Mouse (Mus musculus) CH12.LX (cell line): Measurements from ENCODE around the gene Cd163. TPM values are rescaled to one million over a fixed set of nuclear protein-coding genes. Genes with fewer than 3 reads are reported as not detected.

Source experiments
- DNase-seq: peaks from one replicate; pipeline ENCODE4 v3.0.0-alpha.2; 2013; ENCODE audit errors: extremely low read depth
- H3K27ac ChIP-seq: 2 replicates; pipeline ENCODE4 v1.5.1; 2012; ENCODE audit warnings: low read depth, mild to moderate bottlenecking, control low read depth, moderate library complexity; ENCODE audit not compliant: insufficient read depth
- H3K27me3 ChIP-seq: replicated peaks from 2 replicates; pipeline ENCODE3; 2012; ENCODE audit warnings: inconsistent platforms
- H3K36me3 ChIP-seq, 2 experiments: replicated peaks in 1 of 2; 2 replicates each; pipeline versions ENCODE3 to v1.6.1; 2012; ENCODE audit warnings: inconsistent platforms in 1 of 2, low read length in 1 of 2, mild to moderate bottlenecking in 1 of 2, mixed read lengths in 1 of 2, moderate library complexity in 1 of 2; ENCODE audit not compliant: control insufficient read depth in 1 of 2, insufficient read depth in 1 of 2
- H3K4me1 ChIP-seq, 2 experiments: 2 replicates each; pipeline ENCODE4 v1.6.1; 2012; ENCODE audit warnings: inconsistent platforms in 1 of 2, moderate library complexity in 1 of 2; ENCODE audit not compliant: insufficient read depth in 2 of 2, control insufficient read depth in 1 of 2
- H3K4me2 ChIP-seq: 2 replicates; pipeline ENCODE4 v1.6.1; 2012; ENCODE audit warnings: low read depth, mild to moderate bottlenecking, control low read depth; ENCODE audit not compliant: poor library complexity, insufficient read depth, severe bottlenecking
- H3K4me3 ChIP-seq, 3 experiments: fragments of 150-350 bp in 1 of 3; sonication (generic) in 1 of 3; replicated peaks in 1 of 3; 2 replicates each; pipeline versions ENCODE3 to v1.5.1; 2011 to 2012; ENCODE audit warnings: low read depth in 2 of 3, low read length in 2 of 3, mild to moderate bottlenecking in 2 of 3, moderate library complexity in 2 of 3, control low read depth in 1 of 3, improper control_type of control experiment in 1 of 3, inconsistent platforms in 1 of 3, mixed read lengths in 1 of 3; ENCODE audit not compliant: poor library complexity in 1 of 3
- H3K79me2 ChIP-seq: replicated peaks from 2 replicates; pipeline ENCODE4 v1.6.1; 2012; ENCODE audit warnings: mild to moderate bottlenecking, moderate library complexity; ENCODE audit not compliant: control insufficient read depth, poor library complexity, insufficient read depth, severe bottlenecking; ENCODE audit errors: extremely low read depth
- H3K9ac ChIP-seq: 2 replicates; pipeline ENCODE4 v1.6.1; 2012; ENCODE audit warnings: low read depth, mild to moderate bottlenecking, control low read depth, moderate library complexity; ENCODE audit not compliant: insufficient read depth
- H3K9me3 ChIP-seq: replicated peaks from 2 replicates; pipeline ENCODE3; 2012; ENCODE audit warnings: low read length, inconsistent platforms, mixed read lengths
- CHD1 ChIP-seq: IDR thresholded peaks from 2 replicates; pipeline ENCODE4 v1.6.1; 2012; ENCODE audit warnings: low read depth, low read length, improper control_type of control experiment, inconsistent platforms
- CHD2 ChIP-seq: IDR thresholded peaks from 2 replicates; pipeline ENCODE4 v1.6.1; 2011; ENCODE audit warnings: low read length, improper control_type of control experiment
- E2F4 ChIP-seq: IDR thresholded peaks from 2 replicates; pipeline ENCODE4 v1.6.1; 2011; ENCODE audit warnings: low read depth, low read length, improper control_type of control experiment; ENCODE audit not compliant: insufficient replicate concordance
- HCFC1 ChIP-seq: IDR thresholded peaks from 2 replicates; pipeline ENCODE4 v1.6.1; 2012; ENCODE audit warnings: low read depth, mild to moderate bottlenecking, inconsistent platforms, low read length, improper control_type of control experiment
- JUN ChIP-seq: IDR thresholded peaks from 2 replicates; pipeline ENCODE4 v1.6.1; 2011; ENCODE audit warnings: low read depth, mild to moderate bottlenecking, low read length, improper control_type of control experiment, moderate library complexity; ENCODE audit not compliant: insufficient read depth
- JUND ChIP-seq: conservative IDR thresholded peaks from 2 replicates; pipeline ENCODE4 v1.6.1; 2011; ENCODE audit warnings: low read depth, low read length, improper control_type of control experiment
- KAT2A ChIP-seq: IDR thresholded peaks from 2 replicates; pipeline ENCODE4 v1.6.1; 2012; ENCODE audit warnings: low read length, improper control_type of control experiment, inconsistent platforms; ENCODE audit not compliant: insufficient replicate concordance
- MEF2A ChIP-seq: IDR thresholded peaks from 2 replicates; pipeline ENCODE4 v1.6.1; 2014; ENCODE audit warnings: low read depth, mild to moderate bottlenecking, inconsistent platforms, low read length, improper control_type of control experiment, borderline replicate concordance
- MXI1 ChIP-seq: IDR thresholded peaks from 2 replicates; pipeline ENCODE4 v1.6.1; 2011; ENCODE audit warnings: mild to moderate bottlenecking, low read depth, low read length, improper control_type of control experiment
- NRF1 ChIP-seq: IDR thresholded peaks from 2 replicates; pipeline ENCODE4 v1.6.1; 2014; ENCODE audit warnings: low read depth, mild to moderate bottlenecking, inconsistent platforms, low read length, improper control_type of control experiment, moderate library complexity
- POLR2AphosphoS2 ChIP-seq: IDR thresholded peaks from 2 replicates; pipeline ENCODE4 v1.6.1; 2011; ENCODE audit warnings: low read depth, low read length, improper control_type of control experiment
- TBP ChIP-seq: conservative IDR thresholded peaks from 2 replicates; pipeline ENCODE4 v1.6.1; 2011; ENCODE audit warnings: low read depth, low read length, improper control_type of control experiment
- TCF12 ChIP-seq: IDR thresholded peaks from 2 replicates; pipeline ENCODE4 v1.6.1; 2014; ENCODE audit warnings: low read depth, mild to moderate bottlenecking, inconsistent platforms, low read length, improper control_type of control experiment
- UBTF ChIP-seq: IDR thresholded peaks from 2 replicates; pipeline ENCODE4 v1.6.1; 2012; ENCODE audit warnings: low read depth, mild to moderate bottlenecking, inconsistent platforms, low read length, improper control_type of control experiment, moderate library complexity
- USF2 ChIP-seq: conservative IDR thresholded peaks from 2 replicates; pipeline ENCODE4 v1.6.1; 2011; ENCODE audit warnings: low read depth, low read length, improper control_type of control experiment
- ZNF384 ChIP-seq: IDR thresholded peaks from 2 replicates; pipeline ENCODE4 v1.6.1; 2012; ENCODE audit warnings: low read depth, low read length, improper control_type of control experiment, inconsistent platforms
- dilution Hi-C: fragments of 300-500 bp; cut with MboI; formaldehyde crosslinking; loops from 2 replicates; pipeline ENCODE4 v1.14.3; 2020; ENCODE audit warnings: low sequenced_read_pairs; ENCODE audit not compliant: extremely low pct_unique_long_range_greater_than_20kb, extremely low pct_ligation_motif_present
- in situ Hi-C: fragments of 300-500 bp; cut with MboI; formaldehyde crosslinking; loops from 3 replicates; pipeline ENCODE4 v1.14.3; 2019; ENCODE audit warnings: low sequenced_read_pairs, low pct_ligation_motif_present, low pct_unique_long_range_greater_than_20kb, mixed read lengths
- polyA plus RNA-seq: library from polyadenylated mRNA; unstranded; fragments of >175 nt; gene quantifications from 2 replicates; pipeline ENCODE4 v1.2.1, GENCODE M21; 2012; ENCODE audit warnings: low read depth; ENCODE audit not compliant: insufficient read length
- total RNA-seq, 2 experiments: library from RNA; depleted of rRNA; stranded (reverse); fragments of 300-350 nt in 1 of 2; fragments of >200 nt in 1 of 2; gene quantifications; 2 replicates each; pipeline ENCODE4 v1.2.3; 2012 to 2014

Gene Cd163
- total and polyA plus RNA-seq, 3 experiments: not detected

DNA sequence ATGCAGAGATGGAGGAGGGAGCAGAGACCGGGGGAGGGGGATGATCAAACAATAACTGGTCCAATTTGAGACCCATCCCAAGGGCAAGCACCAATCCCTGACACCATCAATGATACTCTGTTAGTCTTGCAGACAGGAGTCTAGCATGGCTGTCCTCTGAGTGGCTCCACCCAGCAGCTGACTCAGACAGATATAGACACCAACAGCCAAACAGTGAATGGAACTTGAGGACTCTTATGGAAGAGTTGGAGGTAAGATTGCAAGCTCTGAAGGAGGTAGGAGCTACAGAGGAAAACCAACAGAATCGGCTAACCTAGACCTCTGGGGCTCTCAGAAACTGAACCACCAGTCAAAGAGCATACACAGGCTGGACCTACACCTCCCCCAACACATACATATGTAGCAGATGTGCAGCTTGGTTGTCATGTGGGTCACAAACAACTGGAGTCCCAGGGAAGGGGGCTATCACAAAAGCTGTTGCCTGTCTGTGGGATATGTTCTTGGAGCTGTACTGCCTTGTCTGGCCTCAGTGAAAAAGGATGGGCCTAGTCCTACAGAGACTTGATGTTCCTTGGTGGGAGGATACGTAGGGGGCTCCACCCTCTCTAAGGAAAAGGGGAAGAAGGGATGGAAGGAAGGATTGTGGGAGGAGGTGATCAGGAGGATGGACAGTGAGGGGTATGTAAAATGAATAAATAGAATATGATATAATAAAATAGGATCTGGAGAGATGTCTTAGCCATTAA lies 2.8 kb upstream of the Cd163 start:
- dilution Hi-C loops: no loop called here
- Histone ChIP-seq H3K4me1 (no peaks in the 10 kb centered on the region), H3K4me2 (no peak overlapping the region), H3K27ac (no peak overlapping the region), H3K36me3 (no peaks in the 10 kb centered on the region), H3K9ac (no peak overlapping the region), H3K79me2 (no peaks in the 10 kb centered on the region), H3K9me3 (no peaks in the 10 kb centered on the region), H3K4me3 (no peak overlapping the region), H3K27me3 (peaks cover 72% of the 10 kb centered on the region)
- no peak for DNase-seq
- no peak for TF ChIP-seq E2F4
- no peak for TF ChIP-seq POLR2AphosphoS2
- TF ChIP-seq TBP: no peak
- no peak for TF ChIP-seq JUN
- TF ChIP-seq TCF12: no peak
- TF ChIP-seq UBTF: no peak
- no peak for TF ChIP-seq CHD1
- TF ChIP-seq MXI1: no peak
- TF ChIP-seq MEF2A: no peak
- TF ChIP-seq ZNF384: no peak
- TF ChIP-seq HCFC1: no peak
- in situ Hi-C loops: no loop called here

DNA sequence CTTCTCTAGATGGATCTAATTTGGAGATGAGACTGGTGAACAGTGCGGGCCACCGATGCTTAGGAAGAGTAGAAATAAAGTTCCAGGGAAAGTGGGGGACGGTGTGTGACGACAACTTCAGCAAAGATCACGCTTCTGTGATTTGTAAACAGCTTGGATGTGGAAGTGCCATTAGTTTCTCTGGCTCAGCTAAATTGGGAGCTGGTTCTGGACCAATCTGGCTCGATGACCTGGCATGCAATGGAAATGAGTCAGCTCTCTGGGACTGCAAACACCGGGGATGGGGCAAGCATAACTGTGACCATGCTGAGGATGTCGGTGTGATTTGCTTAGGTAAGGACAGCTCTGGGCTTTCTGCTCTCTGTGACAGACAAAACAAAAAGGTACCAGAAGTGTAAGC lies 4.5 kb downstream of the Cd163 start:
- Histone ChIP-seq H3K9ac (no peak overlapping the region), H3K9me3 (peaks cover 6% of the 10 kb centered on the region), H3K36me3 (no peaks in the 10 kb centered on the region), H3K4me2 (no peak overlapping the region), H3K4me3 (no peak overlapping the region), H3K4me1 (no peaks in the 10 kb centered on the region), H3K79me2 (no peaks in the 10 kb centered on the region), H3K27ac (no peak overlapping the region), H3K27me3 (peaks cover 70% of the 10 kb centered on the region)
- in situ Hi-C loops: no loop called here
- DNase-seq: no peak
- dilution Hi-C loops: no loop called here
- TF ChIP-seq USF2 (no peak), KAT2A (no peak), CHD2 (no peak), TBP (no peak), NRF1 (no peak), JUND (no peak)
